26 mouse cellular contexts compared by ENCODE assay signal in genomic region chr1:178794866-178795265, GRCm38 (mm10).
"Had no signal": no experiment of that assay in that cellular context is flagged by ENCODE, and none has a peak within 500 bp of the region (broad histone marks: within the 10 kb centered on the region; RNA-seq: fewer than 3 reads in every experiment).

No protein-coding gene starts in this region.

- DNase-seq: cerebellum, adult 2 months; cerebellum, adult 8-10 months; cerebellum, adult 9-10 months; cerebellum, adult 9-11 months; cerebellum, postnatal 10 days; cerebellum, postnatal 14 days; cerebellum, postnatal 25 days; cerebellum, postnatal 36 days; embryo, embryonic 11 days; forebrain, postnatal 0 days; gastrocnemius, adult 2 months; gastrocnemius, postnatal 10 days; gastrocnemius, postnatal 14 days; gastrocnemius, postnatal 25 days; gastrocnemius, postnatal 36 days; heart, adult 18-20 months had no signal

- H3K27ac ChIP-seq: embryonic facial prominence, embryonic 12.5 days; embryonic facial prominence, embryonic 15.5 days; forebrain, embryonic 10.5 days; forebrain, embryonic 12.5 days; forebrain, embryonic 13.5 days; forebrain, embryonic 15.5 days; gastrocnemius, adult 2 months; heart, embryonic 10.5 days had no signal

- H3K4me3 ChIP-seq: embryonic facial prominence, embryonic 12.5 days; embryonic facial prominence, embryonic 15.5 days; erythroblast, embryonic 14.5 days; forebrain, embryonic 10.5 days; forebrain, embryonic 12.5 days; forebrain, embryonic 13.5 days; forebrain, embryonic 15.5 days; gastrocnemius, adult 2 months; heart, embryonic 10.5 days had no signal

- H3K9ac ChIP-seq: embryonic facial prominence, embryonic 12.5 days; embryonic facial prominence, embryonic 15.5 days; forebrain, embryonic 12.5 days; forebrain, embryonic 13.5 days; forebrain, embryonic 15.5 days; forebrain, postnatal 0 days had no signal

- H3K9me3 ChIP-seq: embryonic facial prominence, embryonic 12.5 days; embryonic facial prominence, embryonic 15.5 days; forebrain, embryonic 10.5 days; forebrain, embryonic 12.5 days; forebrain, embryonic 13.5 days; forebrain, embryonic 15.5 days; heart, embryonic 10.5 days had no signal

- H3K36me3 ChIP-seq: embryonic facial prominence, embryonic 12.5 days; embryonic facial prominence, embryonic 15.5 days; forebrain, embryonic 10.5 days; forebrain, embryonic 12.5 days; forebrain, embryonic 15.5 days; heart, embryonic 10.5 days had no signal

- H3K27me3 ChIP-seq: embryonic facial prominence, embryonic 12.5 days; embryonic facial prominence, embryonic 15.5 days; forebrain, embryonic 12.5 days; forebrain, embryonic 13.5 days; forebrain, embryonic 15.5 days had no signal

- ATAC-seq: forebrain, embryonic 13.5 days; forebrain, embryonic 14.5 days; forebrain, embryonic 15.5 days; forebrain, embryonic 16.5 days; forebrain, postnatal 0 days had no signal

- H3K4me2 ChIP-seq: embryonic facial prominence, embryonic 12.5 days; embryonic facial prominence, embryonic 15.5 days; forebrain, embryonic 12.5 days; forebrain, embryonic 13.5 days; forebrain, embryonic 15.5 days had no signal
